Mouse (Mus musculus) common myeloid progenitor, adult 5-6 weeks (primary cell): ENCODE measurements around the gene Lancl3. TPM values are rescaled to one million over a fixed set of nuclear protein-coding genes. Genes with fewer than 3 reads are reported as not detected.
"Not testable (repeated sequence)": the region's sequence is repeated elsewhere in the genome, so short reads cannot be mapped to it uniquely, and the experiment has no call there.

Experiments
- ATAC-seq: replicated peaks from 2 replicates; pipeline ENCODE4 v1.8.0; 2016; ENCODE audit warnings: low read depth, mild to moderate bottlenecking, moderate TSS enrichment, inconsistent platforms; ENCODE audit not compliant: poor library complexity, severe bottlenecking
- total RNA-seq: library from RNA; stranded (forward); fragments of 200-1000, 187-1606 nt; gene quantifications from 2 replicates; pipeline ENCODE4 v1.2.3, GENCODE M21; 2017

The Lancl3 gene
- total RNA-seq, 1 experiment from 2014 or later: 0.14 TPM

DNA sequence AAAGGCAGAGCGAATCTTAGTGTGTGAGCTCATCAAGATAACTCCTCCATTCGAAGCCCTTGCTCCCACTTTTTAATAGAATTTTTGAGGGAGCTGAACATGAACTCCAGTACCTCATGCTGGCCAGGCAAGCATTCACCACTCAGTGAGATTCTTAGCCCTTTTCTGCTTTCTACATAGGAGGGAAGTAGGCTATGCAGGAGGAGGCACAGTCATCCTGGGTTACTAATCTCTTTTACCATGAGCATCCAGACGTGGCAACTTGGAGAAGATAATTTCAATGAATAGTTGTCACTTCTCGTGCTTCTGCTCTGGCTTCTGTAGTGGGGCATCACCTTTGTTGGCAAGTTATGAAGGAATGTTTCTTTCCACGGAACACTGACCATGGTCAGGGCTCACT lies 57.1 kb downstream of the Lancl3 start, which contains the start of gene Gm14862:
Gene Gm14862, minus strand, starts transcription at position 134 of the 400 bp plus-strand sequence.
- 0 out of 2 replicates have a peak, but pooled peaks have one; percentile 25 for ATAC-seq

DNA sequence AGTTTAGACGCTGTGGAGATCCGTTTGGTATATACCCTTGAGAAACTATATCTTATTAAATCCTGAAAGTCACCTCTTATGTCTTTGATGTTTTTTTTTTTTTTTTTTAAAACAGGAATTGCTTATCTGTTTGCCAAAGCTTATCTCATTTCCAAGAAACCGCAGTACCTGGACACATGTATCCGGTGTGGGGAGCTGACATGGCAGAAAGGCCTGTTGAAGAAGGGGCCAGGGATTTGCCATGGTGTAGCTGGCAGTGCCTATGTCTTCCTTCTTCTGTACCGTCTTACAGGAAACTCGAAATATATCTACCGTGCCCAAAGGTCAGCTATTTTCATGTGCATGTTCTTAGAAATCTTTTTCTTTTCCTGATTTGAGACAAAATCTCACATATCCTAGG lies 58.1 kb downstream of the Lancl3 start:
- ATAC-seq: no peak

DNA sequence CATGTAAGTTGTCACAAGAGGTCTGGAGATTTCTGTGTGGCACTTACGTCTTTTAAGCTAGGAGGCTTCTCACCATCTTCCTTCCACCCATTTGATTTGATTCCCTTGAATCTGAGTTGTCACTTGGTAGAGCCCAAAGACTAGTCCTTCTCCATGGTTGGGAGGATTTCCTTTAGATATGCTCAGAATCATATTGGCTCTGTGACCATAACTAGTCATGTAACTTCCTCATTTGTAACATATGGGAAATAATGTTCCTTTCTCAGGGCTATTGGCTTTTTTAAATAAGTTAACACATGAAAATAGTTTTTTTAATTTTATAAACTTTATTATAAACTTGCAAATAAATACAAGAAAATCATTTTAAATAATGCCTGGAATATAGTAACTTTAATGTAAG lies 59.6 kb downstream of the Lancl3 start:
- ATAC-seq: peak; percentile 63; the same call in 1 of the 2 replicates

DNA sequence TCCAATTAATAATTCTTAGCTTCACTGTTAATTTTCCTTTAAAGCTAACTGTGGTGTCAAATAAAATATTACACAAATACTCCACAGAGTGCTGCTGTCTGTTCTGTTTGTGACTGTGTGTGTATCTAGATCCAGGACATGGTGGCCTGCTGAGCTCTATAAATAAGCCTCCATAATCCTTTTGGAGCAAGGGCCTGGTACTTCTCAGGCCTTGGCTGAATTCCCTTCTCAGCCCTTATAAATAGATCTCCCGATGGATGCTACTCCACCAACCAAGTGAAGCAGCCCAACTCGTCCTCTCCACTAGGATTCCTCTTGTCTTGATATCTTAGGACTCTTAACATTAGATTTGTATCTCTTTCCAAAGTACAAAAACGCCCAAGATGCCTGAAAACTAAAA lies 71.4 kb downstream of the Lancl3 start:
- ATAC-seq: no peak

DNA sequence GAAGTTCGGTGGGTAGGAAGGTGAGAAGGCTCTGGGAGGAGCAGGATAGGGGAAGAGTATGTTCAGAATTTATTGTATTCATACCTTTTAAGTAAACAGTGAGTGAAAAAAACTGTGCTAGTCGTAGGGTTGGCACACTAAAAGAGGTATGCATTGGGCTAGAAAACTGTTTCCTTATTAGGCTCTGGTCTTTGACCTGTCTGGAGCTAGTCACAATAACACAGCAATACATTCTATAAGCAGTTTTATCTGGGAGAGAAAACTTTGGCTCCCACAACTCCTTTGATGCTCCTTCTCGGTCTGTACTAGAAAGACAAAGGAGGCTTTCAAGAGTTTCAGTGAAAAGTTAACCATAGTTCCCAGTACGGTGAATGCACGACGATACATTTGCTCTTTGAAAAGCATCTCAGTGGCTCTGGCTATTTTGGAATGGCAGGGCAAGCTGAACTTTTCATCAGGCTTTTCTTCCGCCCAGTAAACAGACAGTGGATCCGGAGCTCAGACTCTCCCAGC lies 72.3 kb downstream of the Lancl3 start:
- ATAC-seq: 0 out of 2 replicates have a peak, but pooled peaks have one; percentile 0

DNA sequence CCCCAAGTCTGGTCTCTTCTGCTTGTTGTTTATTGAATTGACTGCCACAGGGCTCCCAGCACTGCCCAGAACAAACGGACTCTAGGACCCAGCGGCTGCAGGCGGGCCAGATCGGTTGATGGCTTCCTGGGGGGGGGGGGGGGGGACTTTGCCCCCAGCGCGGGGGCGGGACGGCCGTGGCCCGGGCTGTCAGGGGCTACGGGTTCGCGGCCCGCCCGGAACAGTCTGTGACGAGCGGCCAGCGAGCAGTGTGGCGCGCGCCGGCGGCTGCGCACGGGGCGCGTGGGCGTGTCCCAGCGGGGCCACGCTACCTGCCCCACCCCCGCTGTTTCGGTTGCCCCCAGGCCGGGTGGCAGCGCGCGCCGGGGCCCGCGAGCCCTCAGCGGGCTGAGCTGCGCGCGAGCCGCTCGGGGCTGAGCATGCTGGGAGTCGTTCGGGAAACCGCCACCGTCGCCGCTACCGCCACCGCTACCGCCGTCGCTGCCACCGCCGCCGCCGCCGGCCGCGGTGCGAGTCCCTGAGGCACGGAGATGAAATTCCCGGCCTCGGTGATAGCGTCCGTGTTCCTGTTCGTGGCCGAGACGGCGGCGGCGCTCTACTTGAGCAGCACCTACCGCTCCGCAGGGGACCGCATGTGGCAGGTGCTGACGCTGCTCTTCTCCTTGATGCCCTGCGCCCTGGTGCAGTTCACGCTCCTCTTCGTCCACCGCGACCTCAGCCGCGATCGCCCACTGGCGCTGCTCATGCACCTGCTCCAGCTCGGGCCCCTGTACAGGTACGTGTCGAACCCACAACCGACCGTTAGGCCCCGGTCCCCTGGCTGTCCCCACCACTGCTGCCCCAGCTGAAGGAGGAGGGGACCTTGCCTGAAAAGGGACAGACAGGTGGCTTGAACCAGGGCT lies 73.0 kb downstream of the Lancl3 start, which contains the start of gene Xk:
Gene Xk, plus strand, starts transcription at position 297 of the 902 bp plus-strand sequence.
- ATAC-seq: peak; percentile 73

DNA sequence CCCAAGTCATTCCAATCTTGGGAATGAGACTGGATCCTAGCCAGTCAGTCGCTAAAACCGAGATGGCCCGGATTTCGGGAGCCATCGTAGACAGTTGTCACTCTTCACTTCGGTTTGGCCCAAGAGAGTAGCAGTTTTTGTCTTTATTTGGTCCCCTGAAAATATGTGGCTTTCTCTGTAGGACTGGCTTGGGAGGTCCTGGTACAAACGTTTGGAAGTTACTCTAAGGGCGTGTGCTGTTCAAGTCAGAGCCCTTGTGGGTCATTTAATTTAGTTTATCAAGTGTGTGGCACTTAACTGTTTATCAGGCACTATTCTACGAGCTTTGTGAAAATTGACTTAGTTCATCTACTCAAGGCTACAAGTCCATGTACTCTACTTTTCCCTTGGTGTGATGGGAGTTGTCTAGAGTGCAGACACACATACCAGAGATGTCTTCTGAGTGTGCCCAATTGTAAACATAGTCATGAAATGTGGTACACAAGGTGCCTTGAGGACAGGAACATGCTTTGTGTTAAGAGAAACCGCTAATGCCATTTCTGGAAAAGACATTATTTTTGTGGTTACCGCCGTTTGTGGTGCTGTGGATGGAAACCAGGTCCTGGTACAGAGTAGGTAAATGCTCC lies 73.8 kb downstream of the Lancl3 start:
- no peak for ATAC-seq

DNA sequence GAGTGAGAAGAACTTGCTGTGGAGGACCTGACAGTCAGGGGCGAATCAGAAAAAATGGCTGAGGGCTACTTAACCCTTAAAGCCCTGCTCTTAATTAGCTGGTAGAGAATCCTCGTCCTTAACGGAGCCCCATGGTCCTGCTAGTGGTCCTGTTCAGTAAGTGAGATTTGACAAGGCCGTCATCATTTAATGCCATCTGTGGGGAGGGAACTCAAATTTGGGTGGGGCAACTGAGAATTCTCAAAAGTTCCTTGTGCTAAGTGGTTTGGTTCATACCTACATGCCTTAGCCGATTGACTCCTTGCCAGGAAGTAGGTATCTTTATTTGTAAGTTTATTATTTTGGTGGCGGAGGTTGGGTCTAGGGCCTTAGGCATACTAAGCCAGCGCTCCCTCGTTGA lies 74.6 kb downstream of the Lancl3 start:
- ATAC-seq: no peak; the same call in 1 of the 2 replicates

DNA sequence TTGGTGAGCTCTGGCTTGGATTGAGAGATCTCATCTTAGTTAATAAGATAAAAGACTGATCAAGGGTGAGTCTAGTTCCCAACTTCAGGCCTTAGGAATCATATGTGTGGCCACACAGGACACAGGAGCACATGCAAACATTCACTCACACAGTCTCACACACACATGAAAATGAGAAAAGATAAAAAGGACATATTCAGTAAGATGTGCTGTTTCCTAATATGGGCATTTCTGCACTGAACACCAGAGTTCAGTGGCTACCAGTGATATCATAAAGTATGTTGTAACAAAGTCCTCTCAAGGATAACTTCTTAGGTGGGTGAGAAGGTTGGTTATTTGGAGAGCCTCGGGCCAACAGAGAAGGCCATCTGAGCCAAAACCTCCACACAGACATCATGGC lies 83.8 kb downstream of the Lancl3 start, which contains the start of gene H2al1m:
Gene H2al1m, plus strand, starts transcription at position 301 of the 400 bp plus-strand sequence.
- not testable (repeated sequence) for ATAC-seq

DNA sequence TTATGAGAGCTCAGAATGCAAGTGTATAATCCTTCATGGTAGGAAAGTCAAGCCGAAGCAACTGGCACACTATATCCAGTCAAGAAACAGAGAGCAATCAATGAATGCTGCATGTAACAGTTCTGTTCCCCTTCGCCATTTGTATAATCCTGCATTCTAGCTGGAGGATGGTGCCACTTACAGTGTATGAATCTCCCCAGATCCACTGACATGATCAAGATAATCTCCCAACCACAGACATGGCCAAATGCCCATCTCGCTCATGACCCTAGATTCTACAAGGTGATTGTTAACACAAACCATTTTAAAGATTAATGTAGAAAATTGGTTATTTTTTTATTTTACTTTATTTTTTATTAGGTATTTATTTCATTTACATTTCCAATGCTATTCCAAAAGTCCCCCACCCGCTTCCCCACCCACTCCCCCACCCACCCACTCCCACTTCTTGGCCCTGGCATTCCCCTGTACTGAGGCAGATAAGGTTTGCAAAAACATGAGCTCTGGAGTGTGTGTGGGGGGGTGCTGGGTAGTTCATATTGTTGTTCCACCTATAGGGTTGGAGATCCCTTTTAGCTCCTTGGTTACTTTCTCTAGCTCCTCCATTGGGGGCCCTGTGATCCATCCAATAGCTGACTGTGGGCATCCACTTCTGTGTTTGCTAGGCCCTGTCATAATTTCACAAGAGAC lies 93.6 kb downstream of the Lancl3 start:
- not testable (repeated sequence) for ATAC-seq

DNA sequence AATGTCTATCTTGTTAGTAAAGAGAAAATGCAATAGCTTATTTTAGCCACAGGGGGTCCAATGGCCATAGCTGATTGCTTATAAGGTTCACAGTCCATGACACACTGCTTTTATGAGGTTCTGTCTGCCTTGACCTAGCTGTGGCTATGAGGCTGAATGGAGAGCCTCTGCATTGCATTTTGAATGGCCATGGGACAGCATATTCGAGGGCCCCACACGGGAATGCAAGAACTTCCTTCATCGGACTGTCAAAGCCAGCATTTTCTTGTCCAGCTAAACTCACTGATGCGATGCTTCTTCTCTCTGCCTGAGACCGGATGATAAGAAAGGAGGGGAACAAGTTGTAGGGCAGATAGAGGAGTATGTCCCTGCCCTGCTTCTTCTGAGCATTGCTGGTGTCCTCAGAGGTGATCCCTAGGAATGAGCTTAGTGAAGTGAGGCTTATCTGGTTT lies 98.7 kb downstream of the Lancl3 start:
- ATAC-seq: peak; percentile 60

DNA sequence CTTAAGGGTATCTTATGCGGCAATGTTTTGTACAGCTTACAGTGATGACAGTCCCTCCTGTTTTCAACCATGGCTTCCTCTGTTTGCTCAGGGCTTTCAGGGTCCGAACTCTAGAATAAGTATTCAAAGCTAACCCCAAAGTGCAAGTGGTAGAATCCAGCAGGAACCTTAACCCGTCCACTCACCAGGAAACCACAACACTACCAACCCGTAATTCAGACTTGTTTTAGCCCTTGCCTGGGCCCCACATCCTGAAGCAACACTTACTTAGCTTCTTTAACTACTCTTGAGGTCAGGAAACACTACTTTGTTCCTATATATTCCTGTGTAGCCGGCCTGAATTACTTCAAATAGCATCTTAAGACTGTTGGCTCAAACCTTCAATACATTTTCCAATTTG lies 103.1 kb downstream of the Lancl3 start:
- 0 out of 2 replicates have a peak, but pooled peaks have one; percentile 29 for ATAC-seq

DNA sequence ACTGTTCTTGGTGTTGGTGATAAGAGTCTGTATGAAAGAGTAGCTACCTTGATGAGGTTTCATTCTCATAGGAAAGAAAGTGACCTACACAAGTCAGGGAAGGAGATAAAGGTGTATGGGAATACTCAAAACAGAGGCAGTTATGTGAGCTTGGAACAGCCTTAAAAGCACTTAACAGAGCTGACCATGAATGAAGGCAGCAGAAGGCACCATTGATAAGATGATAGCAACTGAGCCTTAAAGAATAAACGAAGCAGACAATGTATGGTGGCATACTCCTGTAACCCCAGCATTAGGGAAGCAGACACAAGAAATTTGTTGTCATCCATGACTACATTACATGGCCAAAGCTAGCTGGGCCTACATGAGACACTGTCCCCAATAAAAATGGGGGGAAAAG lies 103.8 kb downstream of the Lancl3 start:
- no peak for ATAC-seq

DNA sequence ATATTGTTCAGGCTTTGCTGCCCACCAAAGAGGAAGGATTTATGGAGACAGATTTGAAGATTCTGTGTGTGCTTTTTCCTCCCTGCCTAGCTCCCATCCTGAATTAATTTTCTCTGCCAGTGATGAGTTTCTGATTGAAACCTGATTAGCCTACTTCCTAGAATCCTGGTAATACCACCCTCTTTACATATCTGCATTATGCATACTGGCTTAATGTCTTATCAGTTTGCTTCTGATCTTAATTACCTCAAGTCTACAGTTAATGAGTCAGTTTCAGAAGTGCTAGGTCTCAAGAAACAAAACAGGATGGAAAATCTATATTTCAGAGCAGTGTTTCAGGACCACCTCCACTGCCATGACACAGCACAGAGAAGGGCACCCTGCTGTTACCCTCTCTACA lies 116.8 kb downstream of the Lancl3 start:
- ATAC-seq: not testable (repeated sequence)

Other genes starting within 250 kb of the Lancl3 start
- gene Fthl17b, start 236.9 kb upstream of the Lancl3 start, total RNA-seq: not detected in 2 replicates
- not detected in 2 replicates for gene Fthl17c, start 223.3 kb upstream of the Lancl3 start, total RNA-seq
- gene Fthl17d, start 213.1 kb upstream of the Lancl3 start, total RNA-seq: not detected in 2 replicates
- gene Fthl17e, start 166.4 kb upstream of the Lancl3 start, total RNA-seq: not detected in 2 replicates
- gene Fthl17f, start 136.9 kb upstream of the Lancl3 start, total RNA-seq: not detected in 2 replicates
- gene 4930402K13Rik, start 95.3 kb upstream of the Lancl3 start, total RNA-seq: not detected in 2 replicates
- gene Gm14862, start 57.0 kb downstream of the Lancl3 start, total RNA-seq: not detected in 2 replicates
- gene Xk, start 72.9 kb downstream of the Lancl3 start, total RNA-seq: 13.8 and 14.1 TPM in 2 replicates
- gene H2al1m, start 83.9 kb downstream of the Lancl3 start, total RNA-seq: 2.0 TPM in 1 of 2 replicates, not detected in the other
- gene H2al1k, start 150.7 kb downstream of the Lancl3 start, total RNA-seq: 0.87 TPM in 1 of 2 replicates, not detected in the other